ENCODE assay signal across 8 mouse cellular contexts in genomic region chr8:69808864-69809403, GRCm38 (mm10). TPM values are rescaled to one million over a fixed set of nuclear protein-coding genes. Genes with fewer than 3 reads are reported as not detected.
DNase-seq lines count a peak whose midpoint lies in the region; ATAC-seq lines count a peak whose summit lies in the region.

No protein-coding gene starts in this region.

- H3K36me3 ChIP-seq in liver, embryonic 13.5 days = peaks cover 53% of the 10 kb centered on the region

- no peaks in the 10 kb centered on the region for H3K9me3 ChIP-seq in liver, embryonic 13.5 days (replicated peaks)

- peak; percentile 26 for DNase-seq in right cerebral cortex, postnatal 14 days
- DNase-seq in right cerebral cortex, postnatal 36 days (ENCODE audit: low spot score in 2 of 2) = no peak
- peak; percentile 22 to 33 for DNase-seq in heart, postnatal 10 days
- DNase-seq in liver, embryonic 13.5 days = no peak
- peak; percentile 48 to 59 for DNase-seq in natural killer cell, adult 2 months (ENCODE audit: low spot score in 2 of 2)
- DNase-seq in thymus, postnatal 4 days = peak; percentile 72
- DNase-seq in urinary bladder, adult 18-20 months (ENCODE audit: low spot score in 2 of 2) = no peak

- H3K27ac ChIP-seq in liver, embryonic 13.5 days = no peak overlapping the region

- WGBS in liver, embryonic 13.5 days (ENCODE audit: insufficient replicate concordance) = under 1% methylated on average over 23 of the region's 23 CpGs

- peaks cover 12% of the 10 kb centered on the region for H3K4me1 ChIP-seq in liver, embryonic 13.5 days (replicated peaks)

- intact Hi-C loops in heart, postnatal 10 days (cut with DNase I) = no loop called here

- H3K9ac ChIP-seq in liver, embryonic 13.5 days = peak overlapping the region; percentile 73

- H3K4me3 ChIP-seq in liver, embryonic 13.5 days (replicated peaks) = peak overlapping the region; percentile 65

- peak; percentile 59 for ATAC-seq in common myeloid progenitor, adult 5-6 weeks (replicated peaks; ENCODE audit: low read depth, poor library complexity, severe bottlenecking)
- ATAC-seq in liver, embryonic 13.5 days (ENCODE audit: low read depth) = 0 out of 2 replicates have a peak, but pooled peaks have one; percentile 12

- no peaks in the 10 kb centered on the region for H3K27me3 ChIP-seq in liver, embryonic 13.5 days

- H3K4me2 ChIP-seq in liver, embryonic 13.5 days = peak overlapping the region; percentile 94

RNA-seq across cellular contexts. Expression of gene Gmip, which starts 0.5 kb away (rescaled TPM):
- total RNA-seq in common myeloid progenitor, adult 5-6 weeks (2017) = 26.0 and 27.0 TPM in 2 replicates
- total RNA-seq in heart, postnatal 10 days (2021) = 1 to 10 TPM; 6.4 to 8.6 TPM
- polyA plus RNA-seq in liver, embryonic 13.5 days (2015; fragmentation: Nextera tagmentation; extraction: Ambion mirVana) = 4.7 and 5.0 TPM in 2 replicates

RNA-seq across cellular contexts. Expression of gene Lpar2, which starts 13.3 kb away (rescaled TPM):
- 1.4 and 1.5 TPM in 2 replicates for total RNA-seq in common myeloid progenitor, adult 5-6 weeks (2017)
- under 1 TPM; 0.55 to 0.57 TPM for total RNA-seq in heart, postnatal 10 days (2021)
- 0.07 and 0.09 TPM in 2 replicates for polyA plus RNA-seq in liver, embryonic 13.5 days (2015; fragmentation: Nextera tagmentation; extraction: Ambion mirVana)

RNA-seq across cellular contexts. Expression of gene Zfp866, which starts 18.0 kb away (rescaled TPM):
- 23.3 and 32.0 TPM in 2 replicates for total RNA-seq in common myeloid progenitor, adult 5-6 weeks (2017)
- total RNA-seq in heart, postnatal 10 days (2021) = 10 to 100 TPM; 16.5 to 21.2 TPM
- 7.2 and 8.3 TPM in 2 replicates for polyA plus RNA-seq in liver, embryonic 13.5 days (2015; fragmentation: Nextera tagmentation; extraction: Ambion mirVana)

RNA-seq across cellular contexts. Expression of gene Atp13a1, which starts 18.0 kb away (rescaled TPM):
- total RNA-seq in common myeloid progenitor, adult 5-6 weeks (2017) = 12.9 and 19.5 TPM in 2 replicates
- 10 to 100 TPM; 20.7 TPM for total RNA-seq in heart, postnatal 10 days (2021)
- polyA plus RNA-seq in liver, embryonic 13.5 days (2015; fragmentation: Nextera tagmentation; extraction: Ambion mirVana) = 20.1 and 22.0 TPM in 2 replicates

RNA-seq across cellular contexts. Expression of gene Pbx4, which starts 23.4 kb away (rescaled TPM):
- total RNA-seq in common myeloid progenitor, adult 5-6 weeks (2017) = 14.2 and 15.3 TPM in 2 replicates
- total RNA-seq in heart, postnatal 10 days (2021) = 1 to 10 TPM in 1 of 2 experiments, under 1 TPM in 1; 0.65 to 1.2 TPM
- 2.4 and 2.8 TPM in 2 replicates for polyA plus RNA-seq in liver, embryonic 13.5 days (2015; fragmentation: Nextera tagmentation; extraction: Ambion mirVana)

Comparison
In these comparisons a context has a peak if more than half of its experiments do, and no peak if none do; other contexts are left out.
1. DNase-seq: peak in right cerebral cortex, postnatal 14 days (single experiment), heart, postnatal 10 days (2 of 2), natural killer cell, adult 2 months (2 of 2) and thymus, postnatal 4 days (single experiment); none in right cerebral cortex, postnatal 36 days (0 of 2), liver, embryonic 13.5 days (single experiment) and urinary bladder, adult 18-20 months (0 of 2).